Mouse (Mus musculus) duodenum, adult 2 months (tissue): ENCODE data around the gene Myo7a. TPM values are rescaled to one million over a fixed set of nuclear protein-coding genes. Genes with fewer than 3 reads are reported as not detected.

Source experiments
- polyA plus RNA-seq: library from polyadenylated mRNA; depleted of rRNA; stranded (reverse); fragments of >200 nt; gene quantifications from 2 replicates; pipeline ENCODE4 v1.2.3, GENCODE M21; 2012; ENCODE audit warnings: low replicate concordance; rRNA removed

Myo7a gene
- 34.2 and 37.4 TPM in 2 replicates for polyA plus RNA-seq

DNA sequence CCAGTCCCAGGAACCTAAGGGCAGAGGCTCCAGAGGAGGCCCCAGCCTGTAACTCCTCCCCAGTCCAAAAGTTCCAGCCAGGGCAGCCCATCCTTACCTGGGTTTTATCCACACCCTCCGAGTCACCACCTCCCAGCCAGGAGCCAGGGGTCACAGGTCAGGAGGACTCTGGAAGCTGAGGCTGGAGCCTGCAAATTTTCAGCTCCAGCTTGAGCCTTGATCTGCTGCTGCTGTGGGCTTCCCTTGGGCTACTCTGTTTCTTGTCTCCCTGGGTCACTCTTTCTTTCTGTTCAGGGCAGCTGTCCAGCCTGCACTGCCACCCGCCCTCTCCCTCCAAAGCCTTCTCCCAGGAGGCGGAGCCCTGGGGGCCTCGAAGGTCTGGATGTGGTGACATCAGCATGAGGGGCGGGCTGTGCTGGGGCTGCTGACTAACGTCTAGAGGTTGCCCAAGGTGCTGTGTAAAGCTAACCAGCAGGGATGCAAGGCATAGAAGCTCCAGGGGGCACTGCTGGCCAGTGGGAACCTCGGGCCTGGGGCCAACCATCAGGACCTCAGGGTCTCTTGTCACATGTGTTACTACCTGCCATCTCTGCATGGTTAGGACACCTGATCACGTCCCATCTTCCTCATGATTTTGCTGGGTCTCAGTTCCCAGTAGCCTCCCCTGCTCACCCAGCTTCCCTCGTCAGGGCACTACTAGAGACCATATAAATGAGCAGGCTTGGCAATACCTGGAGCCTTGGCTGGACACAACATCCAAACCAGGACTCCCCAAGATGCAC, at the start of gene Myo7a:
Gene Myo7a (minus strand): TSS at position 346 of the 782 bp plus-strand sequence.

GRCm38 (mm10) chr7:98145402-98145801, 26.1 kb upstream of the Myo7a start, which contains the start of gene Omp:
Gene Omp (minus strand): TSS chr7:98145502.

Other genes with a start within 250 kb of the Myo7a start
- not detected in 2 replicates for gene Gdpd4, start 199.6 kb downstream of the Myo7a start, polyA plus RNA-seq
- gene Omp, start 26.0 kb upstream of the Myo7a start, polyA plus RNA-seq = 0.55 and 1.4 TPM in 2 replicates
- gene Capn5, start 58.8 kb upstream of the Myo7a start, polyA plus RNA-seq = 9.9 and 27.0 TPM in 2 replicates
- gene B3gnt6, start 80.0 kb upstream of the Myo7a start, polyA plus RNA-seq = 1.1 and 5.3 TPM in 2 replicates
- gene Acer3, start 201.7 kb upstream of the Myo7a start, polyA plus RNA-seq = 0.36 and 1.3 TPM in 2 replicates
- gene Tsku, start 241.8 kb upstream of the Myo7a start, polyA plus RNA-seq = 88.8 and 145 TPM in 2 replicates